Mouse (Mus musculus) stomach, postnatal 0 days (tissue): Measurements from ENCODE around the gene Nacad.

ENCODE experiments used
- CTCF ChIP-seq: IDR thresholded peaks from 2 replicates; pipeline ENCODE4 v1.5.1; 2016; ENCODE audit warnings: antibody characterized with exemption, low read depth, mild to moderate bottlenecking, moderate library complexity
- EP300 ChIP-seq: optimal IDR thresholded peaks from 2 replicates; pipeline ENCODE3; 2016; ENCODE audit warnings: antibody characterized with exemption

DNA sequence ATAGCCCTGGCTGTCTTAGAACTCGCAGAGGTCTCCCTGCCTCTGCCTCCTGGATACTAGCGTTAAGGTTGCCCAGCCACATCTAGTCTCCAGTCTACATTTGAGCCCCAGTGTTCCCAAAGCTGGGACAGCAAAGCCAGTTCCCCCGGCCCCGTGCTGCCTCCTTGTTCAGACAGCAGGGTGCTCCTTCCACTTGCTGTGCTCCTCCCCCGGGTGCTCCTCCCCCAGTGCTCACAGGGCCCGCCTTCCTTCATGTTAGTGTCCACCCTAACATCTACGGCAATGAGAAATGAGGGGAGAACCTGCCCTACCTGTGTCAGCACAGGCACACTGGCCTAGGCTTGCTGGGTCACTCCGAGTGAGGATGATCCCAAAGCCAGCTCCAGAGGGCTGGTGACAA lies 20.1 kb downstream of the Nacad start:
- TF ChIP-seq CTCF (no peak), EP300 (no peak)
